Mouse (Mus musculus) T-helper 2 cell (primary cell): ENCODE data around the gene Dusp13.

Source experiments
- in situ Hi-C: fragments of 300-600 bp; cut with MboI, MseI; formaldehyde crosslinking; loops from one replicate; pipeline ENCODE4 v1.15.1; 2025; ENCODE audit warnings: high pct_unique_total_duplicates

Gene Dusp13

DNA sequence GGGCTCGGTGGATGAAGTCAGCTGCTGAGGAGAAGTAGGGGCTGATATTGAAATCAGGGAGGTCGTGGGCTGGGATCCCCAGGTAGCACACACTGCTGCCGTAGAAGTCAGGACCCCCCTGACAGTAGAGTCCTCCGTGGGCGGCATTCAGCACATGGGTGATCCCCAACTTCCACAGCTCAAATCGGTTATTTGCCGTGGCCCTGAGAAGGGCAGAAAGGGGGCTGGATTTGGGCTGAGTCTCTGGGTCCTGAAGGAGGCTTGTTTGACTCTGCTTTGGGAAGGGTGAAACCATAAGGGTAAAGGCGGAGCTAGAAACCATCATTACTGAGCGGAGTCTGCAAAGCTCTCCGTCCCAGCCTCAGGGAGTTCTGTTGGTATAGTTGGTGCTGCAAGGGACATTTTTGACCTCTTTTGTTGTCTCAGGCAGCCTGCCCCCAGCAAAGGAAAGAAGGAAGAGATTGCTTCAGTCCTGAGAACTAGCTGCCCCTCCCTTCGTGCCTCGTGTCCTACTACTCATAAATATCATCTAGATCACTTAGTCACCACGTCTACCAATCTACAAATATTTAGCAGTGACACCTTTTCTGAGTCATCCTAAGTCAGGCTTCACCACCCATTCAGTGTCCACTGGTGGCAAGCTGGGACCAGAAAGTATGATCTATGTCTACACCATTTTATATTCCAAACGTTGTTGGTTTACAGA is 3.4 kb downstream of the Dusp13 start:
- in situ Hi-C loops, result loop anchor here (5.0 kb wide), 1 partner anchor 250 kb away; no protein-coding TSS in a partner anchor

- in situ Hi-C loops, result loop anchor here (5.0 kb wide), 1 partner anchor 250 kb away; no protein-coding TSS in a partner anchor
Observed at GRCm38 (mm10) chr14:21746846-21747245, 4.1 kb downstream of the Dusp13 start.

DNA sequence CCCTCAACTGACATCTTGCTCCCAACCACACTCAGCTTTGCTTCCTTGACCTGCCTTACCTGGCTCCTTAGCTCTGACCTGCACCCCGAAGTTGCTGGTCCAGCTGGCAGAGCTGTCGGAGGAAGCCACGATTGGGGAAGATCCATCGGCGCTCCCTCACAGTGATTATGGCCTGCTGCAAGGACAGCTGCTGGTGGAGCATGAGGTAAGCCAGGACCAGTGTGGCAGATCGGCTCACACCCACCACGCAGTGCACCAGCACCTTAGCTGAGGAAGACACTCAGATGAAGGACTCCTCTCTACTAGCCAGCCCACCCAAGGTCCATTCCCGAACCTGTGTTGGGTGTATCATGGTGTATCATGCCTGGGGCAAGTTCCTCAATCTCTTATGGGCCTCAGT is 4.7 kb downstream of the Dusp13 start:
- in situ Hi-C loops, result loop anchor here (5.0 kb wide), 1 partner anchor 249 kb away; no protein-coding TSS in a partner anchor

- in situ Hi-C loops, result loop anchor here (5.0 kb wide), 1 partner anchor 248 kb away; no protein-coding TSS in a partner anchor
Observed at GRCm38 (mm10) chr14:21745149-21745548, 5.8 kb downstream of the Dusp13 start.

- in situ Hi-C loops, result no loop called here
Observed at GRCm38 (mm10) chr14:21744169-21744568, 6.8 kb downstream of the Dusp13 start.

- in situ Hi-C loops, result no loop called here
Observed at GRCm38 (mm10) chr14:21742441-21742840, 8.5 kb downstream of the Dusp13 start.

DNA sequence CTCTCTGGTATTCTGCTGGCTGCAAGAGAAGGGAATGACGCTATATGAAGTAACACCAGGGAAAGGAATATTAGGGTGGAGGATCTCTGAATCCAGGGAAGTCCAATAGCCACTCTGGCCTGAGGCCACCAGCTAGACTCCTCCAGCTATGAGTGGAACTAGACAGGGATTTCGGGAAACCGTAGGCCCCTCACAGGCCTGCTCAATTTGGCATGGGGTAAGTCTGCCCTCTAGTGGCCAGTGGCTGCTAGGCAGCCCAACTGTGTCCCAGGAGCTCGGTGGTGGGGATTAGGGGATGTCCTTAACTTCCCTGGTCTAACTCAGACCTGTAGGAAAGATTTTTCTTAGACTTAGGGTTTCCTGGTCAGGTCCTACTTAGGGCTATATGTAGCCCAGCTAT is 9.2 kb downstream of the Dusp13 start:
- in situ Hi-C loops, result no loop called here

GRCm38 (mm10) chr14:21741314-21741713 is 9.7 kb downstream of the Dusp13 start:
- in situ Hi-C loops, result no loop called here

DNA sequence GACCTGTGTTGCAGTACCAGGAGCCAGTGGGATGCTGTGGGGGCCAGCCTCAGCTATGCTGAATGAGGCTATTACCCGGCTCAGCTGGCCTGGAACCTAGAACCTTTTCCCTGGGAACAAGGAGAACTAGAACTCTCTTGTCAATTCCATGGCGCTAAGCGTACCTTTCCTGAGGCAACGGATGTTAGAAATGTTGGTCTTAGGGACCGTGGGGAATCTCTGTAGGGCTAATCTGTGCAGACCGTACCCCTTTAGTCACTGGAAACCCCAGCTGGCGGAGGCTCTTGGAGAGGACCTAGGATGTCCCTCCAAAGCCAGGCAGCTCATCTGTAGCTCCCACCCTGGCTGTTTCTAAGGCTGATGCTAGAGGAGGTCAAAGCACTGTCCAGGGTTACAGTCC is 10.6 kb downstream of the Dusp13 start:
- in situ Hi-C loops, result no loop called here

- in situ Hi-C loops, result no loop called here
Observed at GRCm38 (mm10) chr14:21733131-21733905, 17.7 kb downstream of the Dusp13 start.

DNA sequence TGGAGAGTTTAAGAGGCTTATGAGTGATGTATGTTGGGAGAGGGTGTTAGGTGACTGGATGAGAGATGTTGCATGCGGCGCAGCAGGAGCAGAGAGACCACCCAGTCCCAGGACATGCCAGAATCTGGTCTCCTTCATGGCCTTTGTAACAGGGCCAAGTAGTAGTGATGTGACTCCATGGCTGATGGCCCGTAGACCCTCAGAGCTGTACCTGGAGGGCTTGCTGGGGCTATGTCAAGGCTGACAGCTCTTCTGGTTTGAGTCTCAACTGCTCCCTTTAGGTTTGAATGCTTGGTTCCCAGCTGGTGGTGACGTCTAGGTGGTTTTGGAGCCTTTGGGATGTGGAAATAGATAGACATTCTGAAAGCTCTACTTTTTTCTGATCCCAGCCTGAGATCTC is 21.0 kb downstream of the Dusp13 start:
- in situ Hi-C loops, result no loop called here

DNA sequence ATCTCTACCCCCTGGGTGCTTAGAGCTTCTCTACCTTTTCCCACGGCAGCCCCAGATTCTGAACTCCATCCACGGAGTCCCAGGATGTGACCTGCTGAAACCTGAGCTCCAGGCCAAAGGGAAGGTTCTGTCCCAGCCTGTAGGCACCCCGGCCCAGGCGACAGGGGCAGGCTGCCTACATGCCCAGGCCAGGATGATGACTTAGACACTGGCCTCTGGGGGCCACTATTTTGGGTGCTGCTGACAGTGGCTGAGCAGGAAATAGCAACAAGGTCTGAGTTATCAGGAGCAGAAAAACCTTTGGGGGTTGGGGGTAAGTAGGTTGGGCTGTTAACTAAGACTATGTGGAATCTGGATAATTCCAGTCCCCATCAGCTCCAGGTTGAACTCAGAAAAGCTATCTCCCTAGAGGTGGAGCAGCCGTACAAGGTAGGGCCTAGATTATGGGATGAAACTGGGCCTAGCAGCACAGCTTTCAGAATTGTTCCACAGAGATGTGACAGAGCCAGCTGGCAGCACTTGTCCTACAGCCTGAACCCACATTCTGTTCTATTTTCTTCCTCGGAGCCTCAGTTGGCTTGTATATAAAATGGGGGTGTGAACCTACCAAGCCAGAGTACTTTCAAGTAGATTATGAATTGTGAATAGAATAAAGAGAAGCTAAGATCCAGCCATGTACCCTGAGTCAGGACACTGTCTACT is 21.8 kb downstream of the Dusp13 start:
- in situ Hi-C loops, result no loop called here

GRCm38 (mm10) chr14:21722021-21722698 is 28.8 kb downstream of the Dusp13 start:
- in situ Hi-C loops, result no loop called here

DNA sequence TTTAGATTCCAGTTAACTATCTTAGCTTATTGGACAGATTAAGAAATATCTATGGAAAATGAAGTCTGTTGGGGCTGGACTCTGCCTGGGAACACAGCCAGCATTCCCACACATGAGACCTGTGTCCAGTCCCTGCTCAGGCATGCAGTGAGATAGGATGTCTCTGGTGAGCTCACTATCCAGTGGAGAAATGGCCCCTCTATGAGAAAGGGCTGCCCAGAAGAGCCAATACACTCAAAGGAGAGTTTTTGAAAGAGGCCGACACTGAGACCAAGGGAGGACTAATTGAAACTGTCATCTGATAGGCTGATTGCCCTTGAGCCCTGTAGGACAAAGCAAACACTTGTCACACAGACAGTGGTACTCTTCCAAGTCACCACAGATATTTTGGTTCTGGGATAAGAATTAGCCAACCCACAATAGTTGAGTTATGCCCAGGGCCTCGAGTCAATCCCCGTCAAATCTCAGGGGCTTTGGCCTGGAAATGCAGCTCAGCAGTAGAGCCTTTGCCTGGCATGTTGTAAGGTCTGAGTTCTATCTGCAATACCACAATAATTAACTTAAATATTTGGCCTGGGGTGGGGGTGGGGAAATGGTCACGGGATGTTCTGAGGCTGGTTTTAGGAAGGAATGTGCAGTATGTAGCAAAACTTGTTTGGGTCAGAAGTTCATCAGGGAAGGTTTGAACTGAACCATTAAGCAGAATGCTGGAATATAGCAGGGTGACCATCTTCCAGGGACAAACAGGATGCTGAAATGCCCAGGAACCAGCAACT is 30.4 kb downstream of the Dusp13 start:
- in situ Hi-C loops, result no loop called here

GRCm38 (mm10) chr14:21719646-21720383 is 31.2 kb downstream of the Dusp13 start:
- in situ Hi-C loops, result no loop called here

- in situ Hi-C loops, result no loop called here
Observed at GRCm38 (mm10) chr14:21714486-21714885, 36.5 kb downstream of the Dusp13 start, which contains the start of gene Dupd1. Gene Dupd1 (minus strand): TSS chr14:21714576.

DNA sequence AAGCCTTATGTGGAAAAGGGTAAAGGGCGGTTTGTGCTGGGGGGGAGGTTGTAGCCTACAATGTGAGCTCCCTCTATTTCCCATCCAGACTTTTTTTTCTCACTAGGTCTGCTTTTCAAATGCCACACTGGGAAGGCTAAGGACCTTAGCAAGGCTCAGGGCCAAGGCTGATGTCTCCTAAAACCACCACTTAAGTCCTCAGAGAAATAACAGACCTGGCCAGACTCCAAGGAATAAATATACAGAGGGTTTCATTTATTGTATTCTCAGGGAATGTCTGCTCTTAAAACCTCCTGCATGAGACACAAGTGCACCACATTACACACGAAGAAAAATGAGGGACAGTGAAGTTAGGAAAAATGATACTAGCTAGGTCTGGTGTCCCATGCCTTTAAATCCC is 39.8 kb downstream of the Dusp13 start:
- in situ Hi-C loops, result no loop called here

DNA sequence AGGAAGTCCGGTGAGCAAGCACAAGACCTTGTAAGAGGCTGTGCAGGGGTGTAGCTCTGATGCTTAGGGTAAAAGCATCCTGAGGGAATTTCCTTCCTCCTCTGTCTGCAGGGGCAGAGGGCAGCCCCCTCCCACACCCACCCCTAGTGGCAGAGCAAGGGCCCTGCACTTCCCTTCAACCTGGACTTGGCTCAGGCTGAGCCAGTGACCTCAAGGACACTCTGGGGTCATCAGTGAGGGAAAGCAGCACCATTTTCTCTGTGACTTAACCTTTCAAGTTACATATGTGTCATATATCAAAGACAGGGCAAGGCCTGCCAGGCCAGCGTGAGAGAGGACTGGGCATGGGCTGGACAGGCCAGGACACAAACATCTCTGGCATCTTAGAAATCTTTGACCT is 41.4 kb downstream of the Dusp13 start:
- in situ Hi-C loops, result no loop called here

- in situ Hi-C loops, result no loop called here
Observed at GRCm38 (mm10) chr14:21706759-21707571, 44.0 kb downstream of the Dusp13 start.
